Mouse (Mus musculus) kidney, postnatal 14 days (tissue): Measurements from ENCODE around the gene Reg3b.
"Not testable (repeated sequence)": the region's sequence is repeated elsewhere in the genome, so short reads cannot be mapped to it uniquely, and the experiment has no call there.

Source experiments
- DNase-seq: peaks from one replicate; pipeline ENCODE4 v3.0.0; 2022; ENCODE audit warnings: mixed read lengths

Gene Reg3b

GRCm38 (mm10) chr6:78370357-78370756 lies at the start of gene Reg3b:
Gene Reg3b, plus strand, starts transcription at chr6:78370657.
- no peak for DNase-seq

GRCm38 (mm10) chr6:78327798-78328197 lies 42.7 kb upstream of the Reg3b start:
- DNase-seq, result no peak

- no peak for DNase-seq
Measured at GRCm38 (mm10) chr6:78329166-78329565, 41.3 kb upstream of the Reg3b start.

GRCm38 (mm10) chr6:78331919-78332569 lies 38.4 kb upstream of the Reg3b start:
- DNase-seq, result peak; percentile 2

- no peak for DNase-seq
Measured at GRCm38 (mm10) chr6:78340296-78340695, 30.2 kb upstream of the Reg3b start.

GRCm38 (mm10) chr6:78341689-78342088 lies 28.8 kb upstream of the Reg3b start:
- no peak for DNase-seq

GRCm38 (mm10) chr6:78361971-78362563 lies 8.4 kb upstream of the Reg3b start:
- DNase-seq, result no peak

- no peak for DNase-seq
Measured at GRCm38 (mm10) chr6:78378765-78379164, 8.3 kb downstream of the Reg3b start, which contains the start of gene Reg3d. Gene Reg3d, minus strand, starts transcription at chr6:78378865.

GRCm38 (mm10) chr6:78380409-78380808 lies 10.0 kb downstream of the Reg3b start, which contains the start of gene Reg3a:
Gene Reg3a, plus strand, starts transcription at chr6:78380709.
- DNase-seq, result no peak

- DNase-seq, result no peak
Measured at GRCm38 (mm10) chr6:78385609-78386008, 15.2 kb downstream of the Reg3b start.

GRCm38 (mm10) chr6:78395323-78395722 lies 24.9 kb downstream of the Reg3b start, which contains the start of gene Reg2:
Gene Reg2, plus strand, starts transcription at chr6:78395623.
- not testable (repeated sequence) for DNase-seq

- DNase-seq, result not testable (repeated sequence)
Measured at GRCm38 (mm10) chr6:78422411-78422810, 52.0 kb downstream of the Reg3b start, which contains the start of gene Reg1. Gene Reg1, plus strand, starts transcription at chr6:78422711.
